Mouse (Mus musculus): ENCODE measurements around the gene Rxrb.

GRCm38 (mm10) chr17:34010156-34010555 lies 21.5 kb upstream of the Rxrb start:
- TF ChIP-seq CTCF (IDR thresholded peaks at IDR 0.05; ENCODE audit: low read depth, low read length) = no peak
- no peak for TF ChIP-seq POLR2A (IDR thresholded peaks at IDR 0.05; ENCODE audit: extremely low read depth, insufficient read depth, low read length)
